Mouse (Mus musculus): ENCODE results near the gene Slc19a1. TPM values are rescaled to one million over a fixed set of nuclear protein-coding genes. Genes with fewer than 3 reads are reported as not detected.
A peak's percentile ranks its signal among the peaks of the same experiment; 100 is the strongest.

Slc19a1 gene
- polyA plus RNA-seq, 1 experiment from 2014 or later: 31.0 TPM

DNA sequence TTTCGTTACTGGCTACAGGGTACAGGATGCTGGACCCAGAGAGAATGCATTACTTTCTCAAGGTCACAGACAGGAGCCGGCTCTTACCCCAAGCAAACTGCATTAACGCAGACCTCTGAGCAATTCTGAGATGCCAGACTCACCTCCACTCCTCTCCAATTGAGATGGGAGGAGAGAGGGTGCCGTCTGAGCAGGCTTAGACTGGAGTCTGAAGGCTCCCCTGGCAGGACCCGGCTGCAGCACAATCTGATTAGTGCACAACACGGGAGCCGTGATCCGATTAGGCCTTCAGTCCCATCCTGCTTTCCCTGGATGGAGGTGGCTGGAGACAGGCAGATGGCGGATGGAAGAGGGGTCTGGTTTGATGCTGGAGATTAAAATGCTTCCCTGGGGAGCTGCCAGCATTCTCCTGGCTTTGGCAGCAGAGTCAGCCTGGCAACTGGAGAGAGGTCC lies 23.9 kb upstream of the Slc19a1 start:
- Histone ChIP-seq H3K36me3 (ENCODE audit: insufficient read depth) (no peaks in the 10 kb centered on the region), H3K27me3 (ENCODE audit: insufficient read depth, low read length) (no peaks in the 10 kb centered on the region), H3K27ac (ENCODE audit: low read depth) (no peak overlapping the region), H3K4me1 (ENCODE audit: insufficient read depth) (peaks cover 8% of the 10 kb centered on the region; the same call in 1 of the 2 replicates), H3K4me3 (ENCODE audit: low read depth, low read length) (no peak overlapping the region), H3K4me2 (no peak overlapping the region), H3K9ac (no peak overlapping the region), H3K9me3 (ENCODE audit: low read depth, low read length) (no peaks in the 10 kb centered on the region)
- ATAC-seq (ENCODE audit: insufficient read depth) (0 out of 2 replicates have a peak, but pooled peaks have one; percentile 35), DNase-seq (peak; percentile 25)
- TF ChIP-seq CTCF (IDR thresholded peaks at IDR 0.05; ENCODE audit: low read depth): no peak
- 23% methylated on average over 9 of the region's 9 CpGs for WGBS

DNA sequence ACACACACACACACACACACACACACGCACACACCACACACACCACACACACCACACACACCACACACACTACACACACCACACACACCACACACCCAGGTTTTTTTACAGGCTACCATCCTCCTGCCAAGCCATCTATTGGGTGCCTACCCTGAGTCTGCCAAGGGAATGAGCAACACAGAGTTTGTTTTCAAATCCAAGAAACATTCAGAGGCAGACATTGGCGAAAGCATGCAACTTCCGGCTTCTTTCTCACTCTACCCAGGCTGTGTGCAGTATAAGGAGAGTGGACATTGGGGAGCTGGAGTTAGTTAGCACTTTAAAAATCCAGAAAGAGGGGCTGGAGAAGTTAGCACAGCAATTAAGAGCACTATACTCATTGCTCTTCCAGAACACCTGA lies 23.3 kb upstream of the Slc19a1 start:
- Histone ChIP-seq H3K36me3 (ENCODE audit: insufficient read depth) (no peaks in the 10 kb centered on the region), H3K4me3 (ENCODE audit: low read depth, low read length) (no peak overlapping the region), H3K4me1 (ENCODE audit: insufficient read depth) (peaks cover 8% of the 10 kb centered on the region; the same call in 1 of the 2 replicates), H3K9me3 (ENCODE audit: low read depth, low read length) (no peaks in the 10 kb centered on the region), H3K4me2 (no peak overlapping the region), H3K9ac (no peak overlapping the region), H3K27me3 (ENCODE audit: insufficient read depth, low read length) (no peaks in the 10 kb centered on the region), H3K27ac (ENCODE audit: low read depth) (no peak overlapping the region)
- DNase-seq: no peak
- TF ChIP-seq CTCF (IDR thresholded peaks at IDR 0.05; ENCODE audit: low read depth): no peak
- ATAC-seq (ENCODE audit: insufficient read depth): no peak
- WGBS: 79% methylated on average over 3 of the region's 3 CpGs

DNA sequence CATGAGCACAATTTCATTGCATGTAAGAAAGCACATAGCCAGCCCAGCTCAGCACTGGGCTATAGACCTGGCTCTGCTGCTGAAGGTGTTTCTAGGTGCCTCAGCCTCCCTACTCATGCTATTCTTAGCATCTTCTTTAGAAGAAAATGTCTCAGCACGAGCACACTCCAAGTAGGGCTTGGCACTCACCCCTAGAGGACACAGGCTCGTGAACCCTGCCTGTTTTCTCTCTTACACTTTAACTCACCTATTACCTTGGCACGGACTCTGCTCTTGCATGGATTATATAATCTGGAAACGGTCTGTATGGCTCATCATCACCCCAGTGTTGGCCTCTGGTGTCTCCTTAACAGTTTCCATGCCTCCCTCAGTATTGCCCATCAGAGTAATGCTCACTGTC lies 20.4 kb upstream of the Slc19a1 start:
- no peak overlapping the region for H3K4me2 ChIP-seq
- H3K27ac ChIP-seq (ENCODE audit: low read depth): no peak overlapping the region
- no peak for TF ChIP-seq CTCF (IDR thresholded peaks at IDR 0.05; ENCODE audit: low read depth)
- DNase-seq: no peak
- H3K9ac ChIP-seq: no peak overlapping the region
- no peaks in the 10 kb centered on the region for H3K27me3 ChIP-seq (ENCODE audit: insufficient read depth, low read length)
- H3K9me3 ChIP-seq (ENCODE audit: low read depth, low read length): no peaks in the 10 kb centered on the region
- H3K36me3 ChIP-seq (ENCODE audit: insufficient read depth): no peaks in the 10 kb centered on the region
- H3K4me1 ChIP-seq (ENCODE audit: insufficient read depth): peaks cover 8% of the 10 kb centered on the region; the same call in 1 of the 2 replicates
- no peak for ATAC-seq (ENCODE audit: insufficient read depth)
- 79% methylated on average over 4 of the region's 4 CpGs for WGBS
- H3K4me3 ChIP-seq (ENCODE audit: low read depth, low read length): no peak overlapping the region

DNA sequence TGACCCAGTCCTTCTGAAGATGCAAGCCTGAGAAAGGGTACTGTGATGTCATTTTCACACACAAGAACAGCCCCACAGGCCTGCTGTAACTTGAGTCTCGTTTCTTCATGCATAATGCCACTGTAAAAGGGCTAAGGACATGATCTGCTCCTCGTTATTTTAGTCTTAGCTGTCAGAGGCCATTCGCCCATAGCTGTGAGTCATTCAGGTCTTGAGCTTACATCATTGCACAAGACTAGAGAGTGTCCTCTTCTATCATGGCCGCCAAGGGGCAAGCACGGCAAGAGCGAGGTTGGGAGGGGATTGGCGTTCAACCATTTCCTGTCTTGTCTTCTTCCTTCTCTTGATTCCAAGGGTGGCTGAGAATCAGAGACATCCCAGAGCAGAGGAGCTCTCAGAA lies 16.0 kb upstream of the Slc19a1 start:
- no peak for TF ChIP-seq CTCF (IDR thresholded peaks at IDR 0.05; ENCODE audit: low read depth)
- H3K4me1 ChIP-seq (ENCODE audit: insufficient read depth): no peaks in the 10 kb centered on the region
- DNase-seq: no peak
- no peak overlapping the region for H3K27ac ChIP-seq (ENCODE audit: low read depth)
- H3K27me3 ChIP-seq (ENCODE audit: insufficient read depth, low read length): no peaks in the 10 kb centered on the region
- WGBS: 81% methylated on average over 7 of the region's 7 CpGs
- H3K9ac ChIP-seq: no peak overlapping the region
- H3K9me3 ChIP-seq (ENCODE audit: low read depth, low read length): no peaks in the 10 kb centered on the region
- ATAC-seq (ENCODE audit: insufficient read depth): no peak
- no peak overlapping the region for H3K4me3 ChIP-seq (ENCODE audit: low read depth, low read length)
- no peak overlapping the region for H3K4me2 ChIP-seq
- no peaks in the 10 kb centered on the region for H3K36me3 ChIP-seq (ENCODE audit: insufficient read depth)

DNA sequence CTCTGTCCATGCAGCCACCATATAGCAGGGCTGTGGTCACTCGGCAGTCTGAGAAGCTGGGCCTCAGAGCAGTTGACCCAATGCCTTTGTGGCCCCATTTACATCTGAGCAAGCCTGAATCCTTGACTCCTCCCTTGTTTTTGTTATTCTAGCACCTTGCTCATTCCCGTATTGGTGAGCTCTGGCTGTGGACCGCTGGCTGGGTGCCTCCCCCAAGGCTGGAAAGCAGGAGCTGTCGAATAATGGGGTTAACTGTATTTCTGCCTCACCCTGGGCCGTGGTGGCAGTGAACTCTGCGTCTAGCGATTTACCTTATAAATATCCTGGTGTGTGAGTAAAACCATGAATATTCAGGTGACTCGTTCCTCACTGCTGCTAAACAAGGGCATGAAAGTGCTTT lies 15.5 kb upstream of the Slc19a1 start:
- no peaks in the 10 kb centered on the region for H3K4me1 ChIP-seq (ENCODE audit: insufficient read depth)
- no peaks in the 10 kb centered on the region for H3K9me3 ChIP-seq (ENCODE audit: low read depth, low read length)
- no peak for TF ChIP-seq CTCF (IDR thresholded peaks at IDR 0.05; ENCODE audit: low read depth)
- no peak for ATAC-seq (ENCODE audit: insufficient read depth)
- WGBS: 50% methylated on average over 8 of the region's 8 CpGs
- DNase-seq: no peak
- H3K27ac ChIP-seq (ENCODE audit: low read depth): no peak overlapping the region
- H3K27me3 ChIP-seq (ENCODE audit: insufficient read depth, low read length): no peaks in the 10 kb centered on the region
- no peak overlapping the region for H3K4me3 ChIP-seq (ENCODE audit: low read depth, low read length)
- H3K9ac ChIP-seq: no peak overlapping the region
- H3K36me3 ChIP-seq (ENCODE audit: insufficient read depth): no peaks in the 10 kb centered on the region
- no peak overlapping the region for H3K4me2 ChIP-seq

DNA sequence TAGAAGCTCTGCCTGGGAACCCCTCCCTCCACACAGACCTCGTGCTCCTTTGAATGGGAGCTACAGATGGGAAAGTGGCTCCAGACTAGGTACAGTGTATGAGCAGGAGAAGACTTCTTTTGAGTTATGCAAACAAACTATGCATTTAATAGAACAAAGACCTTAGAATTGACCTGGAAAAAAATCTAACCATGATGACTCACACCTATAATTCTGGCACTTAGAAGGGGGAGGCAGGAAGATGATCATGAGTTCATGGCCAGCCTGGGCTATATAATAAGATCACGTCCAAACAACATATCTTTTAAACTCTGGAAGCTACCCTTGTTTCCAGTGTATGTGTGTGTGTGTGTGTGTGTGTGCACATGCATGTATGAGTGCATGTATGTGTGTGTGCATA lies 15.0 kb upstream of the Slc19a1 start:
- Histone ChIP-seq H3K9ac (no peak overlapping the region), H3K36me3 (ENCODE audit: insufficient read depth) (no peaks in the 10 kb centered on the region), H3K4me2 (no peak overlapping the region), H3K4me3 (ENCODE audit: low read depth, low read length) (no peak overlapping the region), H3K9me3 (ENCODE audit: low read depth, low read length) (no peaks in the 10 kb centered on the region), H3K4me1 (ENCODE audit: insufficient read depth) (no peaks in the 10 kb centered on the region), H3K27me3 (ENCODE audit: insufficient read depth, low read length) (no peaks in the 10 kb centered on the region), H3K27ac (ENCODE audit: low read depth) (no peak overlapping the region)
- ATAC-seq (ENCODE audit: insufficient read depth): no peak
- 67% methylated on average over 2 of the region's 2 CpGs for WGBS
- no peak for TF ChIP-seq CTCF (IDR thresholded peaks at IDR 0.05; ENCODE audit: low read depth)
- DNase-seq: no peak

DNA sequence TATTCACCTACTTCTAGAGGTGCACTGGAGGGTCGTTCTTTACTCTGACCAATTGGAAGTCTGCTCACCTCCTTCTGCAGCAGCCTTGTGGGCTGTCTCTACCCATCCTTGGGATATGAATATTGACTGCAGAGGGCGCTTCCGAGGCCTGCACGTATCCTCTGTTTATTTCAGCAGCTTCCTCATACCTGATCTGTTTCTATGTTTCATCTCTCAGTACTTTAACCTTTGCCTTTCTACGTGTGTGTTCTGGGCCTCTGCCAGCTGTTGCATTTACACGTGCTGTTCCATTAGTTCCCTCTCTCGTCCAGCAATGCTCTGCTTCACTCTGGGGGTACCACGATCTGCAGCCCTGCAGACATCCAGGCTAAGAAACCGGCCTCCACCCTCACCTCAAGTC lies 14.4 kb upstream of the Slc19a1 start:
- WGBS: 45% methylated on average over 9 of the region's 9 CpGs
- no peak overlapping the region for H3K27ac ChIP-seq (ENCODE audit: low read depth)
- no peak for TF ChIP-seq CTCF (IDR thresholded peaks at IDR 0.05; ENCODE audit: low read depth)
- H3K4me3 ChIP-seq (ENCODE audit: low read depth, low read length): no peak overlapping the region
- no peaks in the 10 kb centered on the region for H3K4me1 ChIP-seq (ENCODE audit: insufficient read depth)
- no peak overlapping the region for H3K9ac ChIP-seq
- H3K36me3 ChIP-seq (ENCODE audit: insufficient read depth): no peaks in the 10 kb centered on the region
- ATAC-seq (ENCODE audit: insufficient read depth) (no peak), DNase-seq (no peak)
- H3K9me3 ChIP-seq (ENCODE audit: low read depth, low read length): no peaks in the 10 kb centered on the region
- H3K4me2 ChIP-seq: no peak overlapping the region
- no peaks in the 10 kb centered on the region for H3K27me3 ChIP-seq (ENCODE audit: insufficient read depth, low read length)

Data from lung, embryonic 14.5 days (tissue).